Mouse (Mus musculus) myocyte (in vitro differentiated cells): Measurements from ENCODE around the gene Epha3. TPM values are rescaled to one million over a fixed set of nuclear protein-coding genes. Genes with fewer than 3 reads are reported as not detected.

Experiments used
- H3K27me3 ChIP-seq: one replicate; pipeline ENCODE4 v1.6.1; 2011; ENCODE audit not compliant: control insufficient read depth, insufficient read depth, insufficient read length
- H3K36me3 ChIP-seq: one replicate; pipeline ENCODE4 v1.6.1; 2011; ENCODE audit not compliant: control insufficient read depth, insufficient read depth
- H3K4me2 ChIP-seq: one replicate; pipeline ENCODE4 v1.6.1; 2011; ENCODE audit warnings: low read depth, control low read depth
- H3K4me3 ChIP-seq: one replicate; pipeline ENCODE4 v1.5.1; 2011; ENCODE audit warnings: mild to moderate bottlenecking, control low read depth, moderate library complexity
- H3K79me2 ChIP-seq: one replicate; pipeline ENCODE4 v1.6.1; 2011; ENCODE audit not compliant: control insufficient read depth, insufficient read depth
- H3ac ChIP-seq: one replicate; pipeline ENCODE4 v1.6.1; 2011; ENCODE audit not compliant: control insufficient read depth, insufficient read length
- CEBPB ChIP-seq: IDR thresholded peaks from 2 replicates; pipeline ENCODE4 v1.6.1; 2011; ENCODE audit warnings: mild to moderate bottlenecking, moderate library complexity; ENCODE audit not compliant: poor library complexity, insufficient read depth, severe bottlenecking
- E2F4 ChIP-seq: IDR thresholded peaks from one replicate; pipeline ENCODE4 v1.6.1; 2011; ENCODE audit warnings: mild to moderate bottlenecking, control low read depth, moderate library complexity; ENCODE audit not compliant: insufficient read depth
- MAX ChIP-seq: IDR thresholded peaks from one replicate; pipeline ENCODE4 v1.6.1; 2011; ENCODE audit warnings: low read depth, mild to moderate bottlenecking, control low read depth
- MYOD1 ChIP-seq, 3 experiments: IDR thresholded peaks; one replicate each; pipeline ENCODE4 v1.6.1; 2011; ENCODE audit warnings: control low read depth in 2 of 3, low read depth in 2 of 3, mild to moderate bottlenecking in 2 of 3, moderate library complexity in 1 of 3; ENCODE audit not compliant: insufficient read length in 2 of 3, control insufficient read depth in 1 of 3
- MYOG ChIP-seq, 3 experiments: IDR thresholded peaks; one replicate each; pipeline ENCODE4 v1.6.1; 2011; ENCODE audit warnings: control low read depth in 2 of 3, low read depth in 2 of 3, mild to moderate bottlenecking in 2 of 3; ENCODE audit not compliant: insufficient read length in 2 of 3, control insufficient read depth in 1 of 3, insufficient read depth in 1 of 3
- POLR2A ChIP-seq: IDR thresholded peaks from one replicate; pipeline ENCODE4 v1.6.1; 2011; ENCODE audit warnings: low read depth, mild to moderate bottlenecking, control low read depth, moderate library complexity; ENCODE audit not compliant: insufficient read length
- POLR2AphosphoS2 ChIP-seq: IDR thresholded peaks from one replicate; pipeline ENCODE4 v1.6.1; 2011; ENCODE audit warnings: low read depth, control low read depth; ENCODE audit not compliant: insufficient read length
- REST ChIP-seq: IDR thresholded peaks from one replicate; pipeline ENCODE4 v1.6.1; 2011; ENCODE audit warnings: mild to moderate bottlenecking, control low read depth, moderate library complexity; ENCODE audit not compliant: insufficient read depth, insufficient read length
- SRF ChIP-seq: IDR thresholded peaks from one replicate; pipeline ENCODE4 v1.6.1; 2011; ENCODE audit warnings: low read depth; ENCODE audit not compliant: control insufficient read depth, insufficient read length
- TCF12 ChIP-seq: IDR thresholded peaks from one replicate; pipeline ENCODE4 v1.6.1; 2011; ENCODE audit warnings: mild to moderate bottlenecking, control low read depth; ENCODE audit not compliant: poor library complexity, insufficient read depth, severe bottlenecking
- TCF3 ChIP-seq: IDR thresholded peaks from one replicate; pipeline ENCODE4 v1.6.1; 2011; ENCODE audit warnings: low read depth, control low read depth; ENCODE audit not compliant: insufficient read length
- USF1 ChIP-seq: IDR thresholded peaks from one replicate; pipeline ENCODE4 v1.6.1; 2011; ENCODE audit warnings: low read depth, mild to moderate bottlenecking, control low read depth, moderate library complexity
- polyA plus RNA-seq: library from polyadenylated mRNA; unstranded; fragments of >200 nt; fragmentation: generic; extraction: Trizol; gene quantifications from one replicate; pipeline ENCODE4 v1.2.1, GENCODE M21; 2012; ENCODE audit warnings: missing spikeins

The Epha3 gene
- polyA plus RNA-seq, 1 experiment: 1.3 TPM

DNA sequence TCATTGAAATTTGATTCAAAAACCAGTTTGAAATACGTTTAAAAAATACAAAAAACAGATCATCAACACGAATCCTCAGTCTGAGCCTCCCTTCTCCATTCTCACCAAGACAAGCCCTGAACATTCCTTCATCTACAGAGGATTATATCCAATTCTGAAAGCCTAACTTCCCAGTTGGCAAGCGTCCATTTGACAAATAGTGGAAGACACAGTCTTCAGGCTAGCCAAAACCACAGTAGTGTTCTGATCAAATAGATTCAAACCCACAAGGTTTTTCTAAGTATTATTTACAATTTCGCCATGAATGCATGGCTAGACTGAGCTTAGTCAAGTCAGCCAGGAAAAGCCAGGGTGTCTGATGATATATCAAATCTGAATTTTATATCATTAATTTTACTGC is 179.8 kb downstream of the Epha3 start:
- no peaks in the 10 kb centered on the region for H3K36me3 ChIP-seq

GRCm38 (mm10) chr16:63674426-63674825 is 189.5 kb downstream of the Epha3 start:
- Histone ChIP-seq H3ac (no peak overlapping the region), H3K4me2 (peak overlapping the region; percentile 19), H3K79me2 (no peaks in the 10 kb centered on the region), H3K36me3 (no peaks in the 10 kb centered on the region), H3K27me3 (no peaks in the 10 kb centered on the region), H3K4me3 (no peak overlapping the region)
- TF ChIP-seq USF1 (no peak), REST (no peak), POLR2A (no peak)

More for the DNA sequence above, 179.8 kb downstream of the Epha3 start:
- no peak overlapping the region for H3K4me2 ChIP-seq
- TF ChIP-seq CEBPB (no peak), SRF (no peak), TCF3 (no peak), POLR2A (no peak), MYOG (IDR thresholded peaks at IDR 0.05; ENCODE audit: control insufficient read depth in 1 of 3, insufficient read depth in 1 of 3, insufficient read length in 2 of 3, low read depth in 2 of 3) (no peak), REST (no peak), MAX (no peak), TCF12 (no peak), MYOD1 (IDR thresholded peaks at IDR 0.05; ENCODE audit: control insufficient read depth in 1 of 3, insufficient read length in 2 of 3, low read depth in 2 of 3) (no peak), E2F4 (no peak), USF1 (no peak)
- H3K79me2 ChIP-seq: no peaks in the 10 kb centered on the region
- H3K4me3 ChIP-seq: no peak overlapping the region
- H3K27me3 ChIP-seq: no peaks in the 10 kb centered on the region
- no peak overlapping the region for H3ac ChIP-seq

GRCm38 (mm10) chr16:63673236-63673840 is 190.6 kb downstream of the Epha3 start:
- no peak for TF ChIP-seq POLR2A
- TF ChIP-seq MAX: no peak
- no peak for TF ChIP-seq E2F4
- TF ChIP-seq MYOD1 (IDR thresholded peaks at IDR 0.05; ENCODE audit: control insufficient read depth in 1 of 3, insufficient read length in 2 of 3, low read depth in 2 of 3): no peak
- TF ChIP-seq CEBPB: no peak
- no peak for TF ChIP-seq TCF12
- no peak for TF ChIP-seq USF1
- no peak for TF ChIP-seq MYOG (IDR thresholded peaks at IDR 0.05; ENCODE audit: control insufficient read depth in 1 of 3, insufficient read depth in 1 of 3, insufficient read length in 2 of 3, low read depth in 2 of 3)
- Histone ChIP-seq H3ac (no peak overlapping the region), H3K36me3 (no peaks in the 10 kb centered on the region), H3K79me2 (no peaks in the 10 kb centered on the region), H3K4me3 (no peak overlapping the region), H3K4me2 (peak overlapping the region; percentile 19), H3K27me3 (no peaks in the 10 kb centered on the region)

DNA sequence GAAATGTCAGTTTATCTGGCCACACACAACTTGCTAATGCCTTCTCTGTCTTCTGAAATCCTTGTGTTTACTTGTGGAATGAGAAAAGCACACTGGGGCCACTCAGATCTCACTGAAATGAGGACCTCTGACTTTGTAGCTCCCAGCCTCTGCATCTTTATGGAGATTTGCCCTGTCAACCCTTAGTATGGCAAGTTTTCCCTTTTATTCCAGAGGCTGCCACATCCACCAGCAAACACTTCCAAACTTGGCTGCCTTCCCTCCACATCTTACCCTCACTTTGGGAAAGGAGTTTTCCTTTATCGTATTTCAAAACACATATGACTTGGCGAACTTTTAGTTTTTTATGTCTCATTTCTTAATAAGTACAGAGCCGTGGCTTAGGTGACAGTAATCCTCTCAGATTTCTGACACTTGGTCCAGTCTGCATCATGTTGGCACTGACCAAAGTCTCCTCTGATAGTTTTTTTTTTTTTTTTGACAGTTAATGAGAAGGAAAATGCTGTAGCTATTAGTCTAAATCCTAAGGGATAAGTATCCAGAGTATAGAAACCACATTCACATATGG is 198.0 kb downstream of the Epha3 start:
- Histone ChIP-seq H3K79me2 (no peaks in the 10 kb centered on the region), H3K27me3 (no peaks in the 10 kb centered on the region), H3K36me3 (no peaks in the 10 kb centered on the region), H3ac (no peak overlapping the region), H3K4me3 (no peak overlapping the region), H3K4me2 (peak overlapping the region; percentile 32)
- TF ChIP-seq POLR2AphosphoS2 (no peak), POLR2A (no peak), MYOG (IDR thresholded peaks at IDR 0.05; ENCODE audit: control insufficient read depth in 1 of 3, insufficient read depth in 1 of 3, insufficient read length in 2 of 3, low read depth in 2 of 3) (no peak), MAX (no peak), TCF3 (no peak), USF1 (no peak), SRF (no peak), E2F4 (no peak), REST (no peak), MYOD1 (IDR thresholded peaks at IDR 0.05; ENCODE audit: control insufficient read depth in 1 of 3, insufficient read length in 2 of 3, low read depth in 2 of 3) (no peak), TCF12 (no peak)

DNA sequence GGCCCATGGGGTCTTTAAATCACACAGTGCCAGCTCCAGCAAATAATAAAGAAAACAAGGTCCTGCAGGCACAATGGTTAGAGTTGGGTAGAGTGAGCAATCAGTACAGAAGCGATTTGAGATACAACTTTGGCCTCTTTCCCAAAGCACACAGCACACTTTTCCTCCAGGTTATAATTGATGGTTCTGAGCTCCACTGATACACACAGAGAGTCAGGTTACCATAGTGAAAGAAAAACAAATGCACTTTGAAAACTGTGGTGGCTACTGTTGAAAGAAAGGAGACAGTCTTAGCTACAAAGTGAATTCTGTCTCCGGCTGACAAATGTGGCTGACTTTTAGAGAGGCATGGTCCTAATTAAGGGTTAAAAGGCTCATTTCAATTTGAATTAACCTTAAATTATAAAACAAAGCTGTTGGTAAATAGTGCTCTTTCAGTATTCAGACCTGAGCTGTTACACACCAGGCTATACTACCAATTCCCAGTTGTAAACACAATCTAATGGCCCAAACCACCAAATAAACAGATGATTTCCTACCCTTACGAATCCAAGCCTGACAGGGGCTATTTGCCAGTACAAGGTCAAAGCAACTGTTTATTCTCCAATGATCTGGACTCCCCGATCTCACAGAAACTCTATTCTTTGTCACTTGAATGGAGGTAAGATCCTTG is 205.5 kb downstream of the Epha3 start:
- Histone ChIP-seq H3K27me3 (no peaks in the 10 kb centered on the region), H3K79me2 (no peaks in the 10 kb centered on the region), H3K36me3 (no peaks in the 10 kb centered on the region), H3K4me3 (no peak overlapping the region), H3K4me2 (peak overlapping the region; percentile 10), H3ac (no peak overlapping the region)
- no peak for TF ChIP-seq TCF3
- TF ChIP-seq MYOG (IDR thresholded peaks at IDR 0.05; ENCODE audit: control insufficient read depth in 1 of 3, insufficient read depth in 1 of 3, insufficient read length in 2 of 3, low read depth in 2 of 3): no peak
- no peak for TF ChIP-seq TCF12
- TF ChIP-seq POLR2AphosphoS2: no peak
- no peak for TF ChIP-seq MYOD1 (IDR thresholded peaks at IDR 0.05; ENCODE audit: control insufficient read depth in 1 of 3, insufficient read length in 2 of 3, low read depth in 2 of 3)
- no peak for TF ChIP-seq SRF
- TF ChIP-seq USF1: no peak
- TF ChIP-seq MAX: no peak
- TF ChIP-seq CEBPB: no peak
- no peak for TF ChIP-seq E2F4
- TF ChIP-seq POLR2A: no peak
- no peak for TF ChIP-seq REST
